In genomic region chr2:10010263-10010909, GRCm38 (mm10) we compare ENCODE assay signal across 7 mouse cellular contexts. TPM values are rescaled to one million over a fixed set of nuclear protein-coding genes. Genes with fewer than 3 reads are reported as not detected.
DNase-seq lines count a peak whose midpoint lies in the region; ATAC-seq and TF ChIP-seq lines count a peak whose summit lies in the region.

No protein-coding gene starts in this region.

- TF ChIP-seq CTCF in CH12.LX (conservative IDR thresholded peaks at IDR 0.05 in 1 of 2, IDR thresholded peaks at IDR 0.05 in 1 of 2; ENCODE audit: low read depth in 2 of 2, low read length in 2 of 2), result peak; percentile 47 to 85; a peak in 3 of 4 replicates

- H3K27me3 ChIP-seq in CH12.LX (replicated peaks), result no peaks in the 10 kb centered on the region
- no peaks in the 10 kb centered on the region for H3K27me3 ChIP-seq in forebrain, embryonic 15.5 days

- no peak overlapping the region for H3K4me2 ChIP-seq in CH12.LX (ENCODE audit: insufficient read depth, low read depth, poor library complexity, severe bottlenecking)
- no peak overlapping the region for H3K4me2 ChIP-seq in forebrain, embryonic 15.5 days (replicated peaks)

- peak; percentile 54 for DNase-seq in kidney, adult 9 months
- no peak for DNase-seq in kidney, postnatal 4 days
- peak; percentile 68 for DNase-seq in CH12.LX (ENCODE audit: extremely low read depth)
- no peak for DNase-seq in right cerebral cortex, postnatal 14 days

- H3K4me1 ChIP-seq in CH12.LX (ENCODE audit: control insufficient read depth in 1 of 2, insufficient read depth in 2 of 2), result peaks cover 0 to 13% of the 10 kb centered on the region in 2 experiments; a peak in 2 of 4 replicates
- H3K4me1 ChIP-seq in forebrain, embryonic 15.5 days, result peaks cover 4% of the 10 kb centered on the region

- peak; percentile 69 for ATAC-seq in activated CD4-positive, CD25-positive, alpha-beta regulatory T cell, adult 4 months
- ATAC-seq in forebrain, embryonic 15.5 days (replicated peaks), result peak; percentile 69
- ATAC-seq in megakaryocyte progenitor cell, adult 5-6 weeks (replicated peaks; ENCODE audit: poor library complexity), result peak; percentile 85

- 33% methylated on average over 7 of the region's 7 CpGs for WGBS in forebrain, embryonic 15.5 days

- dilution Hi-C loops in CH12.LX (cut with MboI; ENCODE audit: extremely low pct_ligation_motif_present, extremely low pct_unique_long_range_greater_than_20kb, low sequenced_read_pairs), result no loop called here

- TF ChIP-seq RAD21 in CH12.LX (IDR thresholded peaks at IDR 0.05; ENCODE audit: low read depth, low read length), result peak; percentile 92

- peaks cover 6% of the 10 kb centered on the region; the same call in 1 of the 2 replicates for H3K79me2 ChIP-seq in CH12.LX (replicated peaks; ENCODE audit: control insufficient read depth, extremely low read depth, insufficient read depth, poor library complexity, severe bottlenecking)

- in situ Hi-C loops in CH12.LX (cut with MboI; ENCODE audit: low pct_ligation_motif_present, low pct_unique_long_range_greater_than_20kb, low sequenced_read_pairs), result no loop called here

- H3K9ac ChIP-seq in CH12.LX (ENCODE audit: insufficient read depth, low read depth), result no peak overlapping the region
- no peak overlapping the region for H3K9ac ChIP-seq in forebrain, embryonic 15.5 days (replicated peaks)

- TF ChIP-seq EP300 in CH12.LX (IDR thresholded peaks at IDR 0.05; ENCODE audit: low read length), result no peak

- no peak overlapping the region for H3K27ac ChIP-seq in CH12.LX (ENCODE audit: insufficient read depth, low read depth)
- H3K27ac ChIP-seq in forebrain, embryonic 15.5 days (replicated peaks), result no peak overlapping the region

- H3K9me3 ChIP-seq in CH12.LX (replicated peaks; ENCODE audit: low read length), result no peaks in the 10 kb centered on the region
- H3K9me3 ChIP-seq in forebrain, embryonic 15.5 days, result no peaks in the 10 kb centered on the region

- H3K36me3 ChIP-seq in CH12.LX (replicated peaks in 1 of 2; ENCODE audit: control insufficient read depth in 1 of 2, insufficient read depth in 1 of 2, low read length in 1 of 2), result peaks cover 0 to 3% of the 10 kb centered on the region in 2 experiments
- no peaks in the 10 kb centered on the region for H3K36me3 ChIP-seq in forebrain, embryonic 15.5 days

- H3K4me3 ChIP-seq in CH12.LX (replicated peaks in 1 of 3; ENCODE audit: low read depth in 2 of 3, low read length in 2 of 3, poor library complexity in 1 of 3), result no peak overlapping the region
- no peak overlapping the region for H3K4me3 ChIP-seq in forebrain, embryonic 15.5 days

- TF ChIP-seq POLR2A in CH12.LX (IDR thresholded peaks at IDR 0.05; ENCODE audit: low read depth, low read length), result no peak

TF ChIP-seq in CH12.LX, 34 proteins besides CTCF, POLR2A, EP300 and RAD21:
- TF ChIP-seq POLR2AphosphoS2 (IDR thresholded peaks at IDR 0.05; ENCODE audit: low read depth, low read length) (no peak), SMC3 (IDR thresholded peaks at IDR 0.05; ENCODE audit: low read depth, low read length) (peak; percentile 76), UBTF (IDR thresholded peaks at IDR 0.05; ENCODE audit: low read depth, low read length) (no peak), ZC3H11A (IDR thresholded peaks at IDR 0.05; ENCODE audit: low read depth, low read length) (peak; percentile 34; the same call in 1 of the 2 replicates), JUN (IDR thresholded peaks at IDR 0.05; ENCODE audit: insufficient read depth, low read depth, low read length) (no peak), GABPA (IDR thresholded peaks at IDR 0.05; ENCODE audit: insufficient replicate concordance, low read depth, low read length) (no peak), MAZ (IDR thresholded peaks at IDR 0.05; ENCODE audit: low read depth, low read length) (no peak), MEF2A (IDR thresholded peaks at IDR 0.05; ENCODE audit: borderline replicate concordance, low read depth, low read length) (no peak), E2F4 (IDR thresholded peaks at IDR 0.05; ENCODE audit: insufficient replicate concordance, low read depth, low read length) (no peak), SIN3A (IDR thresholded peaks at IDR 0.05; ENCODE audit: low read length) (no peak), BHLHE40 (IDR thresholded peaks at IDR 0.05; ENCODE audit: low read depth, low read length) (no peak), JUND (conservative IDR thresholded peaks at IDR 0.05; ENCODE audit: low read depth, low read length) (0 out of 2 replicates have a peak, but pooled peaks have one; percentile 16), PAX5 (IDR thresholded peaks at IDR 0.05; ENCODE audit: low read length) (no peak)
TF ChIP-seq in CH12.LX: peak in this region for 3.

RNA-seq across cellular contexts. Expression of gene Taf3, which starts 38.0 kb away (rescaled TPM):
- total RNA-seq in CH12.LX (2012; rRNA removed) (4.2 and 6.0 TPM in 2 replicates), CH12.LX (2014; rRNA removed) (2.1 and 3.1 TPM in 2 replicates)
- 13.4 and 14.8 TPM in 2 replicates for polyA plus RNA-seq in CH12.LX (2012; ENCODE audit: insufficient read length, low read depth)
- 10 to 100 TPM; 13.6 to 15.6 TPM for polyA plus RNA-seq in activated CD4-positive, CD25-positive, alpha-beta regulatory T cell, adult 4 months (2017; shearing (Covaris generic))
- polyA plus RNA-seq in forebrain, embryonic 15.5 days (2015; fragmentation: Nextera tagmentation; extraction: Ambion mirVana), result 14.9 and 15.8 TPM in 2 replicates
- 20.1 and 21.5 TPM in 2 replicates for total RNA-seq in megakaryocyte progenitor cell, adult 5-6 weeks (2015)
- 6.7 and 11.7 TPM in 2 replicates for total RNA-seq in megakaryocyte progenitor cell, adult 5-6 weeks (2017)

Comparison
In these comparisons a context has a peak if more than half of its experiments do, and no peak if none do; other contexts are left out.
1. DNase-seq: peak in kidney, adult 9 months (single experiment) and CH12.LX (single experiment); none in kidney, postnatal 4 days (0 of 2) and right cerebral cortex, postnatal 14 days (single experiment).
2. Peak in every context shown above with its lines, with median percentiles within 50 percentile points of each other: ATAC-seq.